11 mouse cellular contexts compared by ENCODE assay signal in the genomic region with DNA sequence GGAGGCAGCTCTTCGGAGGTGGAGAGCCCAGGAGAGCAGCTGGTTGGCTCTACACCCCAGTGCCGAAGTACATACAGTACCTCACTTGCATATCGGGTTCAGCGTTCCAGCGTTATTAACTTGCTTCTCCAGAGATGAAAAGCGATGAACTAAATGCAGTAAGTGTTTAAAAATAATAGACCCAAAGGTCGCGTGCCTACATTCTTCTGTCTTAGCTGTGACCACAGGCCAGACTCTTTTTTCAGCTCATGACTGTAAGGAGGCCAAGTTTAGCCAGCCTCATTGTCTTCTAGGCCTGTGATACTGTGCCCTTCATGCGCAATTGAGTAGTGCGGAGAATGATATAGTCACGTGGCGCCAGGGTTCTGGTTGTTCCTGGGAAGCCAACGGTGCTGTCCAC.
DNase-seq lines count a peak whose midpoint lies in the region; ATAC-seq lines count a peak whose summit lies in the region.
"Had no signal": no experiment of that assay in that cellular context is flagged by ENCODE, and none has a peak within 500 bp of the region (broad histone marks: within the 10 kb centered on the region; RNA-seq: fewer than 3 reads in every experiment).

No protein-coding gene starts in this region.

- no peak overlapping the region for H3K9ac ChIP-seq in hindbrain, embryonic 14.5 days

- no peaks in the 10 kb centered on the region for H3K9me3 ChIP-seq in hindbrain, embryonic 10.5 days
- no peaks in the 10 kb centered on the region for H3K9me3 ChIP-seq in hindbrain, embryonic 14.5 days (ENCODE audit: control insufficient read depth, low read length)

- H3K4me3 ChIP-seq in hindbrain, embryonic 10.5 days = no peak overlapping the region
- no peak overlapping the region for H3K4me3 ChIP-seq in hindbrain, embryonic 14.5 days (replicated peaks; ENCODE audit: low read length)

- DNase-seq in hindbrain, embryonic 10.5 days (ENCODE audit: low spot score) = no peak
- DNase-seq in hindbrain, embryonic 14.5 days (ENCODE audit: low spot score) = no peak
- DNase-seq in 3T3-L1 (ENCODE audit: low read depth, low spot score) (peak; percentile 60), adipocyte (ENCODE audit: low spot score) (peak; percentile 66)
- peak; percentile 86 for DNase-seq in kidney, adult 9 months
- DNase-seq in spleen, adult 12 weeks (ENCODE audit: low spot score) = no peak
- no peak for DNase-seq in urinary bladder, adult 2 months (ENCODE audit: low spot score)
- DNase-seq: cerebellum, adult 18-20 months; left cerebral cortex, postnatal 4 days; thymus, postnatal 36 days had no signal

- no peak for ATAC-seq in hindbrain, embryonic 14.5 days (ENCODE audit: low FRiP score)
- no peak for ATAC-seq in erythroblast, adult 5-6 weeks (replicated peaks; ENCODE audit: low FRiP score, poor library complexity, severe bottlenecking)

- H3K27ac ChIP-seq in hindbrain, embryonic 10.5 days = peak overlapping the region; percentile 66
- no peak overlapping the region for H3K27ac ChIP-seq in hindbrain, embryonic 14.5 days

- no peak overlapping the region for H3K4me2 ChIP-seq in hindbrain, embryonic 14.5 days (replicated peaks)

- peaks cover 95% of the 10 kb centered on the region for H3K4me1 ChIP-seq in hindbrain, embryonic 10.5 days (replicated peaks)
- H3K4me1 ChIP-seq in hindbrain, embryonic 14.5 days (replicated peaks; ENCODE audit: control insufficient read depth, insufficient read depth, low read length) = peaks cover 58% of the 10 kb centered on the region

- H3K27me3 ChIP-seq in hindbrain, embryonic 10.5 days (ENCODE audit: insufficient read depth, poor library complexity, severe bottlenecking) = no peaks in the 10 kb centered on the region
- H3K27me3 ChIP-seq in hindbrain, embryonic 14.5 days (ENCODE audit: control insufficient read depth, insufficient read depth, low read length) = no peaks in the 10 kb centered on the region; the same call in 1 of the 2 replicates

- H3K36me3 ChIP-seq in hindbrain, embryonic 10.5 days = no peaks in the 10 kb centered on the region
- no peaks in the 10 kb centered on the region for H3K36me3 ChIP-seq in hindbrain, embryonic 14.5 days (replicated peaks; ENCODE audit: control insufficient read depth, insufficient read depth)

- whole genome bisulfite sequencing in hindbrain, embryonic 10.5 days = 85% methylated on average over 13 of the region's 13 CpGs
- WGBS in hindbrain, embryonic 14.5 days = 74% methylated on average over 13 of the region's 13 CpGs

Comparison
In these comparisons a context has a peak if more than half of its experiments do, and no peak if none do; other contexts are left out.
1. DNase-seq: peak in 3T3-L1 (single experiment), adipocyte (single experiment) and kidney, adult 9 months (single experiment); none in hindbrain, embryonic 10.5 days (single experiment), hindbrain, embryonic 14.5 days (single experiment), spleen, adult 12 weeks (single experiment) and urinary bladder, adult 2 months (single experiment).